Mouse (Mus musculus) C2C12 (cell line): ENCODE results near the gene Fbrsl1.

Experiments
- CEBPB ChIP-seq: IDR thresholded peaks from one replicate; pipeline ENCODE4 v1.6.1; 2011; ENCODE audit warnings: low read depth, mild to moderate bottlenecking, control low read depth, moderate library complexity
- CTCF ChIP-seq: IDR thresholded peaks from one replicate; pipeline ENCODE4 v1.5.1; 2011; ENCODE audit not compliant: control insufficient read depth, insufficient read depth, insufficient read length
- FOSL1 ChIP-seq: IDR thresholded peaks from one replicate; pipeline ENCODE4 v1.8.0; 2011; ENCODE audit warnings: mild to moderate bottlenecking, low read length; ENCODE audit not compliant: poor library complexity, insufficient read depth, severe bottlenecking
- USF1 ChIP-seq: IDR thresholded peaks from one replicate; pipeline ENCODE4 v1.6.1; 2011; ENCODE audit warnings: low read depth, mild to moderate bottlenecking, control low read depth, moderate library complexity

GRCm38 (mm10) chr5:110474156-110474555 is 25.9 kb upstream of the Fbrsl1 start:
- TF ChIP-seq CTCF (no peak), CEBPB (no peak), USF1 (no peak), FOSL1 (no peak)
